Mouse (Mus musculus) limb, embryonic 14.5 days (tissue): Measurements from ENCODE around the gene Wdr90. TPM values are rescaled to one million over a fixed set of nuclear protein-coding genes. Genes with fewer than 3 reads are reported as not detected.
A peak's percentile ranks its signal among the peaks of the same experiment; 100 is the strongest.

Source experiments
- ATAC-seq: fragments of 200-750 bp; cut with Nextera tagmentation; 2 replicates; pipeline ENCODE4 v1.8.0; 2017; ENCODE audit warnings: low read depth, moderate number of reproducible peaks, moderate TSS enrichment; ENCODE audit not compliant: low FRiP score
- DNase-seq: peaks from one replicate; pipeline ENCODE4 v3.0.0-alpha.2; 2015; ENCODE audit warnings: low spot score
- H3K27ac ChIP-seq: fragments of 300-500 bp; sonication (generic); replicated peaks from 2 replicates; pipeline ENCODE4 v1.5.1; 2014; ENCODE audit warnings: low read depth, mild to moderate bottlenecking, low read length, moderate library complexity, mixed read lengths
- H3K27me3 ChIP-seq: fragments of 300-500 bp; sonication (generic); 2 replicates; pipeline ENCODE4 v1.6.1; 2014; ENCODE audit warnings: low read length, mixed read lengths; ENCODE audit not compliant: control insufficient read depth, insufficient read depth
- H3K36me3 ChIP-seq: fragments of 300-500 bp; sonication (generic); 2 replicates; pipeline ENCODE4 v1.6.1; 2014; ENCODE audit warnings: mild to moderate bottlenecking, low read length, moderate library complexity, mixed read lengths; ENCODE audit not compliant: control insufficient read depth, insufficient read depth
- H3K4me1 ChIP-seq: fragments of 300-500 bp; sonication (generic); 2 replicates; pipeline ENCODE4 v1.6.1; 2014; ENCODE audit warnings: antibody characterized with exemption, low read length, mixed read lengths; ENCODE audit not compliant: control insufficient read depth, insufficient read depth
- H3K4me2 ChIP-seq: fragments of 300-500 bp; sonication (generic); replicated peaks from 2 replicates; pipeline ENCODE4 v1.6.1; 2014; ENCODE audit warnings: low read depth, mild to moderate bottlenecking, low read length, moderate library complexity; ENCODE audit not compliant: severe bottlenecking
- H3K4me3 ChIP-seq: fragments of 300-500 bp; sonication (generic); replicated peaks from 2 replicates; pipeline ENCODE4 v1.5.1; 2014; ENCODE audit warnings: low read length
- H3K9ac ChIP-seq: fragments of 300-500 bp; sonication (generic); 2 replicates; pipeline ENCODE4 v1.6.1; 2014; ENCODE audit warnings: mild to moderate bottlenecking, low read depth, low read length, moderate library complexity; ENCODE audit not compliant: severe bottlenecking
- H3K9me3 ChIP-seq: fragments of 300-500 bp; sonication (generic); 2 replicates; pipeline ENCODE4 v1.6.1; 2016; ENCODE audit warnings: low read length; ENCODE audit not compliant: control insufficient read depth
- POLR2A ChIP-seq: fragments of 200-500 bp; IDR thresholded peaks from 2 replicates; pipeline ENCODE4 v1.8.0; 2012; ENCODE audit warnings: inconsistent platforms, mild to moderate bottlenecking, moderate library complexity, borderline replicate concordance; ENCODE audit not compliant: insufficient read depth, insufficient read length; ENCODE audit errors: extremely low read depth
- WGBS: fragments of 180-500 bp; shearing (Covaris S2); extraction: QIAGEN DNeasy Blood & Tissue Kit; methylation state at CpG from one replicate; pipeline ENCODE4 v1.1.7; 2014; 5-methylcytosine and 5-hydroxymethylcytosine counted together
- polyA plus RNA-seq, 2 experiments: library from polyadenylated mRNA; depleted of rRNA in 1 of 2; stranded (reverse) in 1 of 2; unstranded in 1 of 2; fragments of >200 nt; fragmentation: Nextera tagmentation in 1 of 2; extraction: Ambion mirVana in 1 of 2; gene quantifications; 2 replicates each; pipeline versions ENCODE4 v1.2.1 to v1.2.3; 2012 to 2014

The Wdr90 gene
- polyA plus RNA-seq, 2 experiments = 18.1 to 68.0 TPM

DNA sequence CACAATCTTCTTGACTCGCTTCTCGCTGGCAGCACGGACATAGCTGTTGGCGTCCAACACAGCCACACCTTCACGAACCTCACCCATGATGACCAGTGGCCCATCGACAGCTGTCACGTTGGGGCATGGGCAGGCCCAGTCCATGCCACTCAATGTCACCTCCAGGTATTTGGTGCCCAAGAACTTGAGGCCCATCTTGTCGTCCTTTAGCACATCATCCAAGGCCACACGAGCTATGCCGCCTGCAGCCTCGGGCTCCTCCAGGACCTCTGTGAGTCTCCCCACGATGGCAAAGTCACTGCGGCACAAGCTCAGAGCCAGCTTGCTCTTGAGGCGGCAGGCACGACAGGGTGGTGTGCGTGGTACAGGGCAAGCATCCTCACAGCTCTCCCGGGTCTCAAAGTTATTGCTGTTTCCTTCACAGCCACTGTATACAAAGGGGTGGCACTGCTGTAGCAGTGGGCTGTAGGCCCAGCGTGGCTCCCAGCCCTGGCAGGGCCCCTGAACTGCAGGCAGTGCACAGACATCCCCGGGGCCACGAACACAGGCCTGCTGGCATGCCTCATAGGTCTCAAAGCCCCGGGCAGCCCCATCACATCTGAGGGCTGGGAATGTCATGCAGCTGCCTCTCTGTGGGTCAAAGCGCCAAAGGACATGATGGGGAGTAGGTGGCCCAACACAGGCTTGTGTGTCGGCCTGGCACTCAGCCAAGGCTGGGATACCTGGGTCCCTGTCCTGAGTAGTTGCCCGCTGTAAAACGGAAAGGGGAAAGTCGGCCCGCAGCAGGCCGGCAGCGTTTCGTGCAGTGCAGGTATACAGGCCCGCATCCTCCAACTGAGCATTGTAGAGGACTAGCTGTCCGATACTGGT is 16.7 kb upstream of the Wdr90 start:
- ATAC-seq (no peak), DNase-seq (no peak)
- WGBS = 92% methylated on average over 32 of the region's 32 CpGs
- Histone ChIP-seq H3K4me3 (no peak overlapping the region), H3K9ac (no peak overlapping the region), H3K36me3 (peaks cover 41% of the 10 kb centered on the region), H3K4me1 (peaks cover 10% of the 10 kb centered on the region), H3K27ac (no peak overlapping the region), H3K27me3 (no peaks in the 10 kb centered on the region), H3K4me2 (no peak overlapping the region), H3K9me3 (no peaks in the 10 kb centered on the region)
- TF ChIP-seq POLR2A = no peak

DNA sequence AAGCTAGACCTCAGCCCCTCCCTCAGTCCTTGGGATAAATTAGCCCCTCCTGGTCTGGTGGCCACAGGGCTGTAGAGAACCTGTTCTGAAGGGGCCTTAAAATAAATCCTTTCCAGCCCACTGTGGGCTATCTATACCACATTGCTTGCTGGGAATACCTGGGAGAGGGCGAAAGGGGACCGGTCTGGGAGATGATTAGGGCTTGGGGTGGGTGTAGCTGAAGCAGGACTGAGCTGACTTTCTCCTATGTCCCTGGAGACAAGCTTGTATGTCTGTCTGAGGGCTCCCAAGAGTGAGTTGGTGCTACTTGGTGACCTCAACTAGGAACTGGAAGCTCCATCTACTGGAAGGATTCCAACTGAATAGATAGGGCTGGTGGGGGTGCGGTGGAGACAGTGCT is 15.7 kb upstream of the Wdr90 start:
- Histone ChIP-seq H3K9me3 (no peaks in the 10 kb centered on the region), H3K27me3 (no peaks in the 10 kb centered on the region), H3K4me2 (no peak overlapping the region), H3K4me1 (peaks cover 10% of the 10 kb centered on the region), H3K36me3 (peaks cover 31% of the 10 kb centered on the region), H3K9ac (no peak overlapping the region), H3K4me3 (no peak overlapping the region), H3K27ac (no peak overlapping the region)
- DNase-seq = no peak
- no peak for ATAC-seq
- 90% methylated on average over 3 of the region's 3 CpGs for WGBS
- no peak for TF ChIP-seq POLR2A

DNA sequence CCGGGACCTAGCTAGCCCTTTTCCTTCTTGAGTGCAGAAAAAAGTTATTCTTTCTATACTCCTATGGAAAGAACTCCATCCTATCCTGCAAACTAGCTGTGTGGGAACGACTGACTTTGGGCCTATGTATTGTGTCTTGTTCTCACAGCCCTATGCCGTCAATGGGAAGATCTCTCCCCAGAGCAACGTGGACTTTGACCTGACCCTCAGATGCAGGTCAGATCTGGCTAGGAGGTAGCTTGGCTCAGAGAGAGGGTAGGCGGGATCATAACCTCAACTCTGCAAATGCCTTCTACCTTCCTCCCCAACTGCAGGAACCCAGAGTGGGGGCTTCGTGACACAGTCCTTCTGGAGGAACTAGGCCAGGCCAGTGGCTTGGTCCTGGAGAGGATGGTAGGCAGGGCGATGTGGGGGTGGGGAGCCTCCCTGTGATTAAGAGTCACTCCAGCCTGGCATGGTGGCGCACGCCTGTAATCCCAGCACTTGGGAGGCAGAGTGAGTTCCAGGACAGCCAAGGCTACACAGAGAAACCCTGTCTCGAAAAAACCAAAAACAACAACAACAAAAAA is 15.1 kb upstream of the Wdr90 start:
- H3K36me3 ChIP-seq = peaks cover 26% of the 10 kb centered on the region
- no peak for TF ChIP-seq POLR2A
- H3K9ac ChIP-seq = peak overlapping the region; percentile 63
- H3K9me3 ChIP-seq = no peaks in the 10 kb centered on the region
- H3K4me2 ChIP-seq = peak overlapping the region; percentile 88
- H3K27me3 ChIP-seq = no peaks in the 10 kb centered on the region
- 71% methylated on average over 10 of the region's 10 CpGs for WGBS
- H3K27ac ChIP-seq = no peak overlapping the region
- ATAC-seq (no peak), DNase-seq (no peak)
- H3K4me3 ChIP-seq = peak overlapping the region; percentile 77
- H3K4me1 ChIP-seq = peaks cover 10% of the 10 kb centered on the region

- Histone ChIP-seq H3K27me3 (no peaks in the 10 kb centered on the region), H3K4me3 (peak overlapping the region; percentile 77), H3K4me2 (peak overlapping the region; percentile 88), H3K9me3 (no peaks in the 10 kb centered on the region), H3K36me3 (peaks cover 25% of the 10 kb centered on the region), H3K9ac (peak overlapping the region; percentile 63), H3K4me1 (peaks cover 10% of the 10 kb centered on the region), H3K27ac (peak overlapping the region; percentile 76)
- DNase-seq = peak; percentile 88
- 0 out of 2 replicates have a peak, but pooled peaks have one; percentile 85 for TF ChIP-seq POLR2A
- ATAC-seq = peak; percentile 93
- under 1% methylated on average over 58 of the region's 59 CpGs for WGBS
Observed at GRCm38 (mm10) chr17:25875171-25876136, 14.2 kb upstream of the Wdr90 start.

- Histone ChIP-seq H3K9me3 (no peaks in the 10 kb centered on the region), H3K4me2 (peak within 1 kb of the TSS; percentile 88), H3K4me1 (peaks cover 10% of the 10 kb centered on the region), H3K36me3 (peaks cover 20% of the 10 kb centered on the region), H3K9ac (peak within 1 kb of the TSS; percentile 63), H3K4me3 (peak within 1 kb of the TSS; percentile 77), H3K27me3 (no peaks in the 10 kb centered on the region), H3K27ac (peak within 1 kb of the TSS; percentile 76)
- no peak for TF ChIP-seq POLR2A
- DNase-seq = peak; percentile 97
- WGBS = under 1% methylated on average over 25 of the region's 25 CpGs
- ATAC-seq = peak; percentile 82
Observed at GRCm38 (mm10) chr17:25874721-25875170, 13.4 kb upstream of the Wdr90 start, which contains the start of gene Mettl26. Gene Mettl26, plus strand, starts transcription at chr17:25875074.
